Mouse (Mus musculus) limb, embryonic 13.5 days (tissue): ENCODE results near the gene Riiad1. TPM values are rescaled to one million over a fixed set of nuclear protein-coding genes. Genes with fewer than 3 reads are reported as not detected.
A peak's percentile ranks its signal among the peaks of the same experiment; 100 is the strongest.

ENCODE experiments used
- ATAC-seq: fragments of 200-750 bp; cut with Nextera tagmentation; 2 replicates; pipeline ENCODE4 v1.8.0; 2017; ENCODE audit warnings: low read depth, moderate number of reproducible peaks, moderate TSS enrichment; ENCODE audit not compliant: low FRiP score
- H3K27ac ChIP-seq: fragments of 300-500 bp; sonication (generic); 2 replicates; pipeline ENCODE4 v1.5.1; 2015; ENCODE audit warnings: inconsistent platforms, mild to moderate bottlenecking, moderate library complexity
- H3K27me3 ChIP-seq: fragments of 300-500 bp; sonication (generic); 2 replicates; pipeline ENCODE4 v1.6.1; 2015; ENCODE audit warnings: mild to moderate bottlenecking, inconsistent platforms
- H3K36me3 ChIP-seq: fragments of 300-500 bp; sonication (generic); 2 replicates; pipeline ENCODE4 v1.6.1; 2015; ENCODE audit warnings: inconsistent platforms, mild to moderate bottlenecking, moderate library complexity
- H3K4me1 ChIP-seq: fragments of 300-500 bp; sonication (generic); 2 replicates; pipeline ENCODE4 v1.6.1; 2015; ENCODE audit warnings: inconsistent platforms
- H3K4me2 ChIP-seq: fragments of 300-500 bp; sonication (generic); replicated peaks from 2 replicates; pipeline ENCODE4 v1.6.1; 2015; ENCODE audit warnings: inconsistent platforms, mild to moderate bottlenecking, moderate library complexity
- H3K4me3 ChIP-seq: fragments of 300-500 bp; sonication (generic); 2 replicates; pipeline ENCODE4 v1.5.1; 2015; ENCODE audit warnings: moderate library complexity, mild to moderate bottlenecking, inconsistent platforms
- H3K9ac ChIP-seq: fragments of 300-500 bp; sonication (generic); 2 replicates; pipeline ENCODE4 v1.6.1; 2015; ENCODE audit warnings: mild to moderate bottlenecking, inconsistent platforms
- H3K9me3 ChIP-seq: fragments of 300-500 bp; sonication (generic); 2 replicates; pipeline ENCODE4 v1.6.1; 2016; ENCODE audit warnings: inconsistent platforms
- WGBS: fragments of 180-500 bp; shearing (Covaris S2); methylation state at CpG from one replicate; pipeline ENCODE4 v1.1.7; 2015; 5-methylcytosine and 5-hydroxymethylcytosine counted together
- polyA plus RNA-seq: library from polyadenylated mRNA; unstranded; fragments of >200 nt; fragmentation: Nextera tagmentation; extraction: Ambion mirVana; gene quantifications from 2 replicates; pipeline ENCODE4 v1.2.1, GENCODE M21; 2015

Gene Riiad1
- polyA plus RNA-seq, 1 experiment from 2014 or later, result 1.8 TPM

GRCm38 (mm10) chr3:94456529-94457000, 23.6 kb downstream of the Riiad1 start:
- H3K9ac ChIP-seq, result peak overlapping the region; percentile 50; the same call in 1 of the 2 replicates

GRCm38 (mm10) chr3:94449377-94449776, 30.8 kb downstream of the Riiad1 start:
- Histone ChIP-seq H3K36me3 (peaks cover 44% of the 10 kb centered on the region), H3K4me2 (no peak overlapping the region), H3K9ac (no peak overlapping the region), H3K4me1 (peaks cover 4% of the 10 kb centered on the region), H3K4me3 (no peak overlapping the region), H3K27me3 (no peaks in the 10 kb centered on the region), H3K9me3 (no peaks in the 10 kb centered on the region), H3K27ac (no peak overlapping the region)
- 96% methylated on average over 2 of the region's 2 CpGs for WGBS
- no peak for ATAC-seq

More at GRCm38 (mm10) chr3:94456529-94457000, 23.6 kb downstream of the Riiad1 start:
- 0 out of 2 replicates have a peak, but pooled peaks cover 7% of the 10 kb centered on the region for H3K27me3 ChIP-seq
- no peaks in the 10 kb centered on the region for H3K36me3 ChIP-seq
- peak overlapping the region; percentile 61 for H3K4me2 ChIP-seq
- 2% methylated on average over 12 of the region's 12 CpGs for WGBS
- peak; percentile 87 for ATAC-seq
- H3K27ac ChIP-seq, result no peak overlapping the region
- no peaks in the 10 kb centered on the region; the same call in 1 of the 2 replicates for H3K9me3 ChIP-seq
- no peaks in the 10 kb centered on the region for H3K4me1 ChIP-seq
- peak overlapping the region; percentile 42 for H3K4me3 ChIP-seq

DNA sequence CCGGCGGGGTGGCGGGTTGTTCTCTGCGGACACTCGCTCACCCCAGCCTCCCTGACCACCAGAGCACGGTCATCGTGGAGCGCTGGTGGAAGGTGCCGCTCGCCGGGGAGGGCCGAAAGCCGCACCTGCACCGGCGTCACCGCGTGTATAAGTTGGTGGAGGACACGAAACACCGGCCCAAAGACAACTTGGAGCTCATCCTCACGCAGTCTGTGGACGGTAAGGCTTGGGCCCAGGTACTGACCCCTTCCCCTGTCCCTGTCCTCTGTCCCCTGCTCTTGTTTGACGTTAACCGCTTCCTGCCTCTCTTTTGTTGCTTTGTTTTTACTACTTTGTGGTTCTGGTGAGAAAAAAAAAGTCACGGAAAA, 36.6 kb downstream of the Riiad1 start, which contains the start of gene Oaz3:
TSS of gene Oaz3 (minus strand) at position 319 of the 368 bp plus-strand sequence.
- H3K36me3 ChIP-seq, result peaks cover 42% of the 10 kb centered on the region
- peaks cover 11% of the 10 kb centered on the region for H3K4me1 ChIP-seq
- H3K27me3 ChIP-seq, result peaks cover 6% of the 10 kb centered on the region; the same call in 1 of the 2 replicates
- peak within 1 kb of the TSS; percentile 94 for H3K9ac ChIP-seq
- WGBS, result under 1% methylated on average over 24 of the region's 24 CpGs
- H3K4me2 ChIP-seq, result peak within 1 kb of the TSS; percentile 87
- peak within 1 kb of the TSS; percentile 96 for H3K4me3 ChIP-seq
- 0 out of 2 replicates have a peak within 1 kb of the TSS, but pooled peaks have one; percentile 10 for H3K27ac ChIP-seq
- ATAC-seq, result no peak; the same call in 1 of the 2 replicates
- no peaks in the 10 kb centered on the region for H3K9me3 ChIP-seq

- Histone ChIP-seq H3K4me3 (peak within 1 kb of the TSS; percentile 96), H3K27me3 (peaks cover 6% of the 10 kb centered on the region; the same call in 1 of the 2 replicates), H3K9me3 (no peaks in the 10 kb centered on the region), H3K4me1 (peaks cover 11% of the 10 kb centered on the region), H3K36me3 (peaks cover 37% of the 10 kb centered on the region), H3K27ac (0 out of 2 replicates have a peak within 1 kb of the TSS, but pooled peaks have one; percentile 10), H3K9ac (peak within 1 kb of the TSS; percentile 94), H3K4me2 (peak within 1 kb of the TSS; percentile 87)
- ATAC-seq, result peak; percentile 98
- under 1% methylated on average over 39 of the region's 39 CpGs for WGBS
These were observed 37.1 kb downstream of the Riiad1 start, which contains the start of gene Mrpl9 for GRCm38 (mm10) chr3:94442951-94443596. Mrpl9 (plus strand) TSS chr3:94443318.

DNA sequence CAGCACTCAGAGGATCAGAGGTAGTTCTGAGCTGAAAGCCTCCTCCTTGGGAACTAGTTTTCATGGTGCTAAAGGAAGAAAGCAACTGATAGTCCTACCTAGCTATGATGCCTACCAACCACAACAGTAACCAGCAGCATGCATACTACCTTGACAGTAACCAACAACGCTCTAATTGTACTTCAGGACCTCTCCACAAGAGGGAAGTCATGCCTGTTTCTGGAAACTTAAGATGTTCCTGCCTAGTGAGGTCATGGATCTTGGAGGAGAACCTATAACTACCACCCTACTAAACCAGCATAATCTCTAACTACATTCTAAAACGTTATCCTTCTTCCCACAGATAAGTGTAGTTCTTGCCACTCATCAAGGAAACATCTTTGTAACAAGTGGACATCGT, 39.0 kb downstream of the Riiad1 start:
- H3K4me1 ChIP-seq, result peaks cover 11% of the 10 kb centered on the region
- no peak overlapping the region for H3K27ac ChIP-seq
- no peak overlapping the region for H3K9ac ChIP-seq
- H3K4me3 ChIP-seq, result no peak overlapping the region
- H3K4me2 ChIP-seq, result no peak overlapping the region
- peaks cover 6% of the 10 kb centered on the region; the same call in 1 of the 2 replicates for H3K27me3 ChIP-seq
- 41% methylated on average over 3 of the region's 3 CpGs for WGBS
- no peaks in the 10 kb centered on the region for H3K9me3 ChIP-seq
- ATAC-seq, result no peak
- peaks cover 18% of the 10 kb centered on the region for H3K36me3 ChIP-seq

GRCm38 (mm10) chr3:94436420-94436819, 43.7 kb downstream of the Riiad1 start:
- no peaks in the 10 kb centered on the region for H3K4me1 ChIP-seq
- H3K4me3 ChIP-seq, result no peak overlapping the region
- no peak for ATAC-seq
- H3K27ac ChIP-seq, result no peak overlapping the region
- no peak overlapping the region for H3K9ac ChIP-seq
- WGBS, result 79% methylated on average over 9 of the region's 9 CpGs
- no peak overlapping the region for H3K4me2 ChIP-seq
- no peaks in the 10 kb centered on the region for H3K36me3 ChIP-seq
- peaks cover 6% of the 10 kb centered on the region; the same call in 1 of the 2 replicates for H3K27me3 ChIP-seq
- no peaks in the 10 kb centered on the region for H3K9me3 ChIP-seq

DNA sequence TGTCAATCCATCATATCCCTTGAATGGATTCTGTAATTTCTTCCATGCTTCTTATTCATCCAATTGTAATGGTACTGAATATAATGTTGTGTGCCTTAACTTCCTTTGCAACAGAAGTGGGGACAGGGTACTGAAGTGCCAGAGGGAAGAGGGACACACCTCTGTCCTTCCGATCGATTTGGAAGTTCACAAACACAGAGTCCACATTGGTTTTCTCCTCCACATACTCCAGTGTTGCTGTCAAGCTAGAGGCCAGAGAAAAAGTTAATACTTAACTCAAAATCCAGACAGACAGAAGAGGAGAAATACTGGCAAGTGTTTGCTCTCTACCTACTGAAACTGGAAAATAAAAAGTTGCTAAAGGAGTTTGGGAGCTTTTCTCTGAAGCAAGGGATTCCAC, 45.8 kb downstream of the Riiad1 start:
- no peak overlapping the region for H3K27ac ChIP-seq
- no peaks in the 10 kb centered on the region for H3K9me3 ChIP-seq
- no peak overlapping the region for H3K4me2 ChIP-seq
- H3K4me1 ChIP-seq, result no peaks in the 10 kb centered on the region
- H3K36me3 ChIP-seq, result no peaks in the 10 kb centered on the region
- ATAC-seq, result no peak
- 80% methylated on average over 2 of the region's 2 CpGs for WGBS
- no peak overlapping the region for H3K4me3 ChIP-seq
- no peaks in the 10 kb centered on the region for H3K27me3 ChIP-seq
- H3K9ac ChIP-seq, result no peak overlapping the region

DNA sequence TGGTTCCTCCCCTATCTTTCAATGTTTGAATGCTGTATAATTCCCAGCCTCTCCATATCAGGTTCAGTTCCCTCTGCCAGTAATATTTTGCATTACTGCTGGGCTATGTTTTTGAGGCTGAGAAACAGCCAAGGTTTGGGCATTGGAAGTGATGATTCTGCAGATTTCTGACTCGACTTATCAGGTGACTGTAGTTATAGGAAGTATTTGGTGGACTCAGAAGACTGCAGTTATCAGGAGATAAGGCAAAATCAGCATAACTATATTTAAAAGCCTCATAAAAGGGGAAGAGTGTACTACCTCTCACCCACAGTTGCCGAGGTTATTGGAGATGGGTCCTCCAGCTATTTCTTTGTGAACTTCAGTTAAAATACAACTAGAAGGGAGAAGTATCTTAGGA, 49.2 kb downstream of the Riiad1 start:
- Histone ChIP-seq H3K4me2 (no peak overlapping the region), H3K4me3 (no peak overlapping the region), H3K9me3 (no peaks in the 10 kb centered on the region), H3K36me3 (no peaks in the 10 kb centered on the region), H3K27ac (no peak overlapping the region), H3K27me3 (no peaks in the 10 kb centered on the region), H3K4me1 (no peaks in the 10 kb centered on the region), H3K9ac (no peak overlapping the region)
- no peak for ATAC-seq
- 74% methylated on average over 2 of the region's 2 CpGs for whole genome bisulfite sequencing

Other genes with a start within 250 kb of the Riiad1 start
- not detected in 2 replicates for gene Gm4778, start 216.3 kb downstream of the Riiad1 start, polyA plus RNA-seq
- 11.2 and 11.5 TPM in 2 replicates for gene Them4, start 170.3 kb downstream of the Riiad1 start, polyA plus RNA-seq
- 2.3 and 2.4 TPM in 2 replicates for gene Them5, start 138.2 kb downstream of the Riiad1 start, polyA plus RNA-seq
- gene C2cd4d, start 117.9 kb downstream of the Riiad1 start, polyA plus RNA-seq, result 2.5 and 3.1 TPM in 2 replicates
- gene Rorc, start 107.5 kb downstream of the Riiad1 start, polyA plus RNA-seq, result 0.98 and 1.0 TPM in 2 replicates
- gene Lingo4, start 81.8 kb downstream of the Riiad1 start, polyA plus RNA-seq, result 0.06 and 0.14 TPM in 2 replicates
- gene Tdrkh, start 67.1 kb downstream of the Riiad1 start, polyA plus RNA-seq, result 8.4 and 8.9 TPM in 2 replicates
- gene Mrpl9, start 37.0 kb downstream of the Riiad1 start, polyA plus RNA-seq, result 66.8 and 67.0 TPM in 2 replicates
- gene Oaz3, start 36.4 kb downstream of the Riiad1 start, polyA plus RNA-seq, result 0.73 and 0.94 TPM in 2 replicates
- gene Celf3, start 2.0 kb downstream of the Riiad1 start, polyA plus RNA-seq, result 2.4 and 3.7 TPM in 2 replicates
- 56.7 and 66.8 TPM in 2 replicates for gene Snx27, start 102.4 kb upstream of the Riiad1 start, polyA plus RNA-seq
- gene Gm10972, start 162.8 kb upstream of the Riiad1 start, polyA plus RNA-seq, result not detected in 2 replicates
- gene Tuft1, start 178.5 kb upstream of the Riiad1 start, polyA plus RNA-seq, result 4.9 and 5.3 TPM in 2 replicates
- gene Selenbp2, start 213.2 kb upstream of the Riiad1 start, polyA plus RNA-seq, result 0.63 and 0.75 TPM in 2 replicates